Mouse (Mus musculus): ENCODE measurements at regions not wholly inside any gene's neighbourhood (a gene's known extent, or its start where the extent isn't known, plus 50 kb on each side); places are given as distances from the start of the nearest gene placed in this dataset.

DNA sequence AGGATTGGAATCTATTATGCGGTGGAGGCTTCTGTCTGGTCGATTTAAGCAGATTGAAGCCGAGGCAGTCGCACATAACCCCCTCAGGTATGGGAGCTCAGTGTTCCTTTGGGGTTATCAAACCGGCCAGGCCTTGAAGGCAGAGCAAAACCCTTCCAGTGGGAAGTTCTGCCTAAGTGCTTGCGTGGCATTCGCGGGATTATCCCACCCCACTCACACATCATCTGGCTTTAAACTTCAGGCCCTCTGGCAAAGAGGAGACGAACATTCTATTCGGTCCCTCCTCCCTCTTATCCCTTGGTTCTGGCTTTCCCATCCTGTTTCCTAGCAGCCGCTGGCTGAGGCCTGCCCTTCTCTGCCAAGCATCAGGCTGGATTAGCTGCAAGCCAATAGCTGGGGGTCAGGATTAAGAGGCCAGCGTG lies 691.2 kb downstream of the Tfap2b start:
- H3K4me2 ChIP-seq: no peak overlapping the region
- no peak for TF ChIP-seq CTCF (IDR thresholded peaks at IDR 0.05; ENCODE audit: low read depth)
- ATAC-seq (ENCODE audit: insufficient read depth): no peak
- H3K36me3 ChIP-seq (ENCODE audit: insufficient read depth): no peaks in the 10 kb centered on the region
- no peak overlapping the region for H3K4me3 ChIP-seq (ENCODE audit: low read depth, low read length)
- H3K4me1 ChIP-seq (ENCODE audit: insufficient read depth): no peaks in the 10 kb centered on the region
- no peak overlapping the region for H3K9ac ChIP-seq
- H3K9me3 ChIP-seq (ENCODE audit: low read depth, low read length): no peaks in the 10 kb centered on the region
- no peak overlapping the region for H3K27ac ChIP-seq (ENCODE audit: low read depth)
- H3K27me3 ChIP-seq (ENCODE audit: insufficient read depth, low read length): no peaks in the 10 kb centered on the region
- DNase-seq: no peak
- WGBS: 50% methylated on average over 12 of the region's 12 CpGs

DNA sequence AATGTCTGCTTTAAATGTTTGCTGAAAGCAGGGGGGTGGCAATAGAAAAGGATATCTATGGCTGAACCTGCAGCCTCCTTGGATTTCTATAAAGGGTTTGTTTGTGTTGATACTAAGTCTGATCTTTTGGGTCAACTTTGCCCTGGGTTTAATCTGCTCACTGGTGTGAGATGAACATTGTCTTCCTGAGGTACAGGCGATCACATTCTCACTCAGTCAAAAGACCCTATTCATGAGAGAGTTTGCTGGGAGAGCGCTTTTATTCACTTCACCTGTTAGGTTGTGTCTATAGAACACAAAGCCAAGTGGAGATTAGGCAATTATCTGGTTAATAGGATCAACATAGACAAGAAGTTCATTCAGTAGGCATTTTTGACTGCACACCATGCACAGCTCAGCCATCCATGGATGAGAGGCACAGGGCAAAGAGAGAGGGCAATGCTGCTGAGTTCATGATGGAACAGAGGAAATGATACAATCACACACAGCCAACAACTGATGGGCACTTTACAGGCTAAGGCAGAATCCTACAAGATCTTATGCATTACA lies 692.3 kb downstream of the Tfap2b start:
- no peaks in the 10 kb centered on the region for H3K36me3 ChIP-seq (ENCODE audit: insufficient read depth)
- no peak overlapping the region for H3K27ac ChIP-seq (ENCODE audit: low read depth)
- no peak for ATAC-seq (ENCODE audit: insufficient read depth)
- no peaks in the 10 kb centered on the region for H3K9me3 ChIP-seq (ENCODE audit: low read depth, low read length)
- H3K27me3 ChIP-seq (ENCODE audit: insufficient read depth, low read length): no peaks in the 10 kb centered on the region
- no peak for DNase-seq
- WGBS: 67% methylated on average over 2 of the region's 2 CpGs
- H3K4me3 ChIP-seq (ENCODE audit: low read depth, low read length): no peak overlapping the region
- H3K4me1 ChIP-seq (ENCODE audit: insufficient read depth): no peaks in the 10 kb centered on the region
- no peak overlapping the region for H3K9ac ChIP-seq
- TF ChIP-seq CTCF (IDR thresholded peaks at IDR 0.05; ENCODE audit: low read depth): no peak
- no peak overlapping the region for H3K4me2 ChIP-seq

DNA sequence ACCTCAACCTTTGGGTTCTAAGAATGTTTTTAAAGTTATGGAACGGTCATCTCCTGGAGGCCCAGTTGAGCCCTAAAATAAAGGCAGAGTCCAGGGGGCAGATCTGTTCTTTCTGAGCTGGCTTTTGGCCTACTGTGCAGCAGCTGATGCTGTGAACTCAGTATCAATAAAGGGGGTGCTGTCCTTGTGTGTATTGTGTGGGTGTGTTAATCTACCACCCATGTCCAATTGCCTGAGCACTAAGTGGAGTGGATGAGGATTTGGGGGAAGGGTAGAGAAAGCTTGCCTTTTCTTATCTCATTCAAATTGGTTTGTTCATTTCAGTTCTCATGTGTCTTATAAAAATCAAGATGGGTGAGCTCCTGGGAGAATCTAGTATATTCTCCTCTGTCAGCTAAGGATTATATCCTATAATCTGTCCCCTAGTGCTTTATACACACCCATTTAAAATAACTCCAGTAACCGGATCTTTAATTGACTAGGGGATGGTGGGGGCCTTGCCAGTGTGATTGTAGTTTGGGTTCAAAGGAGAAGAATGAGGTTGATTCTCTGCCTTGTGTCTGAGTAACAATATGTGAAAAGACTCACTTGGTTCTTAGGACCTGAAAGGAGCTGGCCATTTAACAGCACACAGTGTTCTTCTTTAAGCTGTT lies 703.6 kb downstream of the Tfap2b start:
- Histone ChIP-seq H3K4me3 (ENCODE audit: low read depth, low read length) (no peak overlapping the region), H3K9me3 (ENCODE audit: low read depth, low read length) (no peaks in the 10 kb centered on the region), H3K4me2 (no peak overlapping the region), H3K9ac (no peak overlapping the region), H3K27ac (ENCODE audit: low read depth) (no peak overlapping the region), H3K36me3 (ENCODE audit: insufficient read depth) (no peaks in the 10 kb centered on the region), H3K27me3 (ENCODE audit: insufficient read depth, low read length) (no peaks in the 10 kb centered on the region), H3K4me1 (ENCODE audit: insufficient read depth) (no peaks in the 10 kb centered on the region)
- ATAC-seq (ENCODE audit: insufficient read depth) (no peak), DNase-seq (no peak)
- 70% methylated on average over 2 of the region's 2 CpGs for WGBS
- no peak for TF ChIP-seq CTCF (IDR thresholded peaks at IDR 0.05; ENCODE audit: low read depth)

DNA sequence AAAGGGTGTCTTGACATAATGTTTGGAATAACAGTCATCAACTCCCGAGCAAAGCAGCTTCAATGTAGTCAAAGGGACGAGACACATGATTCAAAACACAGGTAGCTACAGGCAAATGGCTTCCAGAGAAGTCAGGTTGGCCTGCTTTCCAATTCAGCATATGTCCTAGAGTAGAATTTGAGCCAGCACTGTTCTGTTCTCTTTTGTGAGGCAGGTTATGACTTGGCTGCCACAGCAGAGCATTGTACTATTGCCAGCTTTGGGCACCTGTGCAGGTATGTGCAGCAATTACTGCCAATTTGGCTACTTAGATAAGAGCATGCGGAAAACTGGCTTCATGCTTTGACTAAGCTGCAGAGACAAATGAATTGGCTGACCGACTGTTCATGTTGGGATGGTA lies 699.1 kb downstream of the Pkhd1 start:
- no peak for TF ChIP-seq CTCF (IDR thresholded peaks at IDR 0.05; ENCODE audit: low read depth)
- Histone ChIP-seq H3K9ac (no peak overlapping the region), H3K27me3 (ENCODE audit: insufficient read depth, low read length) (no peaks in the 10 kb centered on the region), H3K27ac (ENCODE audit: low read depth) (no peak overlapping the region), H3K9me3 (ENCODE audit: low read depth, low read length) (no peaks in the 10 kb centered on the region), H3K4me1 (ENCODE audit: insufficient read depth) (no peaks in the 10 kb centered on the region), H3K4me3 (ENCODE audit: low read depth, low read length) (no peak overlapping the region), H3K36me3 (ENCODE audit: insufficient read depth) (no peaks in the 10 kb centered on the region), H3K4me2 (no peak overlapping the region)
- ATAC-seq (ENCODE audit: insufficient read depth) (no peak), DNase-seq (no peak)
- whole genome bisulfite sequencing: 81% methylated on average over 4 of the region's 4 CpGs

DNA sequence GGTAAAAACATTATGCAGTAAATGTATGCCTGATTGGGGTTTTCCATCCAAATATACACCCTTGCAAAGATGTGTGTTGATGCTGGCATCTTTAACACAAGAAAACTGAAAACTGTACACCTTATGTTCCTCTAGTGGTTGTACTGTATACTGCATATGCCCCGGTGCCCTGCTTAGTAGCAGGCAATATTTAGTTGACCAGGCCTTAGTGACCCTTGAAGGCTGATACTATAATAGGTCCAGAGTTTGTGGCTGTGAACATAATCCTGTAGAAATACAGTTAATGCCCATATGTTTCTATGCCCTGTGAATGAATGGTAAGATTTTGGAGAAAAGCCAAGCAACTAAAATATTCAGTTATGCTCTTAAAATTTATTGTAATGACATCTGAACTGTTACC lies 690.7 kb downstream of the Pkhd1 start:
- no peak overlapping the region for H3K4me3 ChIP-seq (ENCODE audit: low read depth, low read length)
- no peak for TF ChIP-seq CTCF (IDR thresholded peaks at IDR 0.05; ENCODE audit: low read depth)
- H3K36me3 ChIP-seq (ENCODE audit: insufficient read depth): no peaks in the 10 kb centered on the region
- H3K4me1 ChIP-seq (ENCODE audit: insufficient read depth): no peaks in the 10 kb centered on the region
- H3K9me3 ChIP-seq (ENCODE audit: low read depth, low read length): no peaks in the 10 kb centered on the region
- no peak overlapping the region for H3K9ac ChIP-seq
- no peak for ATAC-seq (ENCODE audit: insufficient read depth)
- H3K4me2 ChIP-seq: no peak overlapping the region
- WGBS: 87% methylated on average over 1 of the region's 1 CpGs
- no peak for DNase-seq
- H3K27me3 ChIP-seq (ENCODE audit: insufficient read depth, low read length): no peaks in the 10 kb centered on the region
- no peak overlapping the region for H3K27ac ChIP-seq (ENCODE audit: low read depth)

DNA sequence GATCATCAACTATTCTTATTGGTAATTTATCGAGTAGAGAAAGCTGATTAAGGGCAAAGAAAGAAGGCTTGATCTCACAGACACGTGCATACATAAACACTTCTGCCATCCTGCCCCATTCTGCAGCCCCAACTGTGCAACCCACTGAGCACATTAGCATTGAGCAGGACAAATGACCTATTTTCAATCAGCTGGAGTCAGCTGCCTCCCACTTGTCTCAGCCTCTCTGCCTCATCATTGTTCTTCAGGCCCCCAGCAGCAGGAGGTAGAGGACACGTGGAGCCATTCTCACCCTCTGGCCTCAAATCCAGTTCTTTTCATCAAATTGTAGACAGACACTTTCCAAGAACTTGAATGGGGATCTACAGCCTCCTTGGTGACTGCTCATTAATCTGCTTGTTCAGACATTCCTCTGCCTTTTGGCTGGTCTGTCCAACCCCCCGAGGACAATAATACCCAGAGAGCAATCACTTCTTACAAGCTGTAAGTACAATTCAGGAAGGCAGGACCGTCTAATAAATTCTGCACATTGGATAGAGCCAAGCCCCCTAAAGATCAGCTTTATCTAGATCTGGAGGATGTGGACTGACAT lies 690.0 kb downstream of the Pkhd1 start:
- WGBS: 42% methylated on average over 5 of the region's 5 CpGs
- Histone ChIP-seq H3K4me1 (ENCODE audit: insufficient read depth) (no peaks in the 10 kb centered on the region), H3K9me3 (ENCODE audit: low read depth, low read length) (no peaks in the 10 kb centered on the region), H3K36me3 (ENCODE audit: insufficient read depth) (no peaks in the 10 kb centered on the region), H3K4me2 (no peak overlapping the region), H3K9ac (no peak overlapping the region), H3K27ac (ENCODE audit: low read depth) (no peak overlapping the region), H3K4me3 (ENCODE audit: low read depth, low read length) (no peak overlapping the region), H3K27me3 (ENCODE audit: insufficient read depth, low read length) (no peaks in the 10 kb centered on the region)
- no peak for DNase-seq
- TF ChIP-seq CTCF (IDR thresholded peaks at IDR 0.05; ENCODE audit: low read depth): no peak
- ATAC-seq (ENCODE audit: insufficient read depth): no peak

DNA sequence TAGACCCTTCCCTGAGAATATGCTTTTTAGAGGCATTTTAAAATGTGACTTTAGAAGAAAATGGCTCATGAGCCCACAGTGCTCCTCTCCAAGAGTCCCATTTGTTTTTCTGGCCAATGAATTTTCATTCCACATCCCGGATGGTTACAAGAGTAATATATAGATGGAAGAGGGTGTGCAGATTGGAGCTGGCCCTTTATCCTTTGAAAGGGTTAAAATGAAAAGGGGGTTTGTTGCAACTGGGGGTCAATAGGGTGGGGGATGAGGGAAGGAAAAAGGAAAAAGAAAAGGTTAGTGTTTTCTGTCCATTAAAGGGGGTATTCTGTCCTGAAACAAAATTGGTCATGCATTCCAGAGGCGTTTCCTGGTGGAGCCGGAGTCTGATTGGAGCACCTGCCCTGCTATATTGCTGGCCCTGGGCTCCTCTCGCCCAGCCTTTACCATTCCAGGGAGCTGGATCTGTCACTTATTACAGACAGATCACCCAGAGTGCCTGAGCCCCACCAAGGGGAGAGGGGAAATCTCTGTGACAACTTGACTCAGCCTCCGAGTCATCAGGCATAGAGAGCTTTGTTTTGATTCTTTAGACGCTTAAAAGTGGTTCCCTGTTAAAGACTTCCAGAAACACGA lies 666.7 kb downstream of the Pkhd1 start:
- H3K27me3 ChIP-seq (ENCODE audit: insufficient read depth, low read length): no peaks in the 10 kb centered on the region
- H3K27ac ChIP-seq (ENCODE audit: low read depth): no peak overlapping the region
- DNase-seq: no peak
- no peak for ATAC-seq (ENCODE audit: insufficient read depth)
- H3K9me3 ChIP-seq (ENCODE audit: low read depth, low read length): no peaks in the 10 kb centered on the region
- H3K9ac ChIP-seq: no peak overlapping the region
- no peaks in the 10 kb centered on the region for H3K36me3 ChIP-seq (ENCODE audit: insufficient read depth)
- H3K4me2 ChIP-seq: no peak overlapping the region
- no peak overlapping the region for H3K4me3 ChIP-seq (ENCODE audit: low read depth, low read length)
- no peaks in the 10 kb centered on the region for H3K4me1 ChIP-seq (ENCODE audit: insufficient read depth)
- no peak for TF ChIP-seq CTCF (IDR thresholded peaks at IDR 0.05; ENCODE audit: low read depth)
- 54% methylated on average over 7 of the region's 7 CpGs for WGBS

All from lung, embryonic 14.5 days (tissue).